Comparison of ENCODE assay signal across 11 mouse cellular contexts in genomic region chr15:99334500-99334899, GRCm38 (mm10). TPM values are rescaled to one million over a fixed set of nuclear protein-coding genes. Genes with fewer than 3 reads are reported as not detected.
DNase-seq lines count a peak whose midpoint lies in the region; ATAC-seq lines count a peak whose summit lies in the region.
"Had no signal": no experiment of that assay in that cellular context is flagged by ENCODE, and none has a peak within 500 bp of the region (broad histone marks: within the 10 kb centered on the region; RNA-seq: fewer than 3 reads in every experiment).

No protein-coding gene starts in this region.

- WGBS in hindbrain, embryonic 13.5 days = 80% methylated on average over 6 of the region's 6 CpGs
- WGBS in hindbrain, embryonic 12.5 days = 73% methylated on average over 6 of the region's 6 CpGs
- 53% methylated on average over 6 of the region's 6 CpGs for WGBS in embryonic facial prominence, embryonic 13.5 days
- 45% methylated on average over 6 of the region's 6 CpGs for WGBS in stomach, embryonic 15.5 days

- H3K4me1 ChIP-seq in hindbrain, embryonic 13.5 days (replicated peaks) = peaks cover 34% of the 10 kb centered on the region
- peaks cover 32% of the 10 kb centered on the region for H3K4me1 ChIP-seq in hindbrain, embryonic 12.5 days
- H3K4me1 ChIP-seq in megakaryocyte, embryonic 14.5 days = peaks cover 95% of the 10 kb centered on the region
- H3K4me1 ChIP-seq in embryonic facial prominence, embryonic 13.5 days = peaks cover 54% of the 10 kb centered on the region
- peaks cover 41% of the 10 kb centered on the region for H3K4me1 ChIP-seq in stomach, embryonic 15.5 days

- peak overlapping the region; percentile 81; the same call in 1 of the 2 replicates for H3K27ac ChIP-seq in hindbrain, embryonic 13.5 days
- H3K27ac ChIP-seq in hindbrain, embryonic 12.5 days = no peak overlapping the region; the same call in 1 of the 2 replicates
- H3K27ac ChIP-seq in embryonic facial prominence, embryonic 13.5 days = peak overlapping the region; percentile 98
- peak overlapping the region; percentile 93 for H3K27ac ChIP-seq in stomach, embryonic 15.5 days

- no peak overlapping the region for H3K4me3 ChIP-seq in hindbrain, embryonic 13.5 days
- no peak overlapping the region for H3K4me3 ChIP-seq in hindbrain, embryonic 12.5 days
- H3K4me3 ChIP-seq in megakaryocyte, embryonic 14.5 days (replicated peaks) = peak overlapping the region; percentile 51
- H3K4me3 ChIP-seq in embryonic facial prominence, embryonic 13.5 days = no peak overlapping the region
- H3K4me3 ChIP-seq in stomach, embryonic 15.5 days (replicated peaks) = no peak overlapping the region
- H3K4me3 ChIP-seq: liver, embryonic 13.5 days had no signal

- no peaks in the 10 kb centered on the region for H3K9me3 ChIP-seq in hindbrain, embryonic 13.5 days
- no peaks in the 10 kb centered on the region for H3K9me3 ChIP-seq in hindbrain, embryonic 12.5 days (replicated peaks)
- no peaks in the 10 kb centered on the region for H3K9me3 ChIP-seq in megakaryocyte, embryonic 14.5 days
- H3K9me3 ChIP-seq in embryonic facial prominence, embryonic 13.5 days = no peaks in the 10 kb centered on the region
- H3K9me3 ChIP-seq in stomach, embryonic 15.5 days = no peaks in the 10 kb centered on the region
- H3K9me3 ChIP-seq: liver, embryonic 13.5 days had no signal

- no peak overlapping the region for H3K4me2 ChIP-seq in hindbrain, embryonic 13.5 days
- no peak overlapping the region for H3K4me2 ChIP-seq in hindbrain, embryonic 12.5 days (replicated peaks)
- H3K4me2 ChIP-seq in embryonic facial prominence, embryonic 13.5 days = peak overlapping the region; percentile 9; the same call in 1 of the 2 replicates
- H3K4me2 ChIP-seq in stomach, embryonic 15.5 days = no peak overlapping the region
- H3K4me2 ChIP-seq: liver, embryonic 13.5 days had no signal

- H3K9ac ChIP-seq in hindbrain, embryonic 13.5 days = no peak overlapping the region
- H3K9ac ChIP-seq in hindbrain, embryonic 12.5 days = no peak overlapping the region
- H3K9ac ChIP-seq in embryonic facial prominence, embryonic 13.5 days = 0 out of 2 replicates have a peak overlapping the region, but pooled peaks have one; percentile 36
- no peak overlapping the region for H3K9ac ChIP-seq in stomach, embryonic 15.5 days

- peaks cover 1% of the 10 kb centered on the region for H3K36me3 ChIP-seq in hindbrain, embryonic 13.5 days
- H3K36me3 ChIP-seq in hindbrain, embryonic 12.5 days = no peaks in the 10 kb centered on the region; the same call in 1 of the 2 replicates
- H3K36me3 ChIP-seq in megakaryocyte, embryonic 14.5 days (replicated peaks; ENCODE audit: low read length) = peaks cover 28% of the 10 kb centered on the region
- H3K36me3 ChIP-seq in embryonic facial prominence, embryonic 13.5 days = peaks cover 27% of the 10 kb centered on the region
- H3K36me3 ChIP-seq in stomach, embryonic 15.5 days = no peaks in the 10 kb centered on the region
- H3K36me3 ChIP-seq: liver, embryonic 13.5 days had no signal

- no peak for ATAC-seq in hindbrain, embryonic 13.5 days (ENCODE audit: low FRiP score)
- ATAC-seq in hindbrain, embryonic 12.5 days (ENCODE audit: low FRiP score) = no peak
- ATAC-seq in megakaryocyte, adult 5-6 weeks (ENCODE audit: poor library complexity, severe bottlenecking) = no peak
- no peak for ATAC-seq in embryonic facial prominence, embryonic 13.5 days (ENCODE audit: insufficient number of reproducible peaks, insufficient read depth, low FRiP score, low TSS enrichment, low read depth)
- ATAC-seq in stomach, embryonic 15.5 days (ENCODE audit: insufficient read depth, low FRiP score, low read depth) = no peak

- no peaks in the 10 kb centered on the region for H3K27me3 ChIP-seq in hindbrain, embryonic 13.5 days
- no peaks in the 10 kb centered on the region for H3K27me3 ChIP-seq in hindbrain, embryonic 12.5 days
- no peaks in the 10 kb centered on the region for H3K27me3 ChIP-seq in megakaryocyte, embryonic 14.5 days (replicated peaks)
- no peaks in the 10 kb centered on the region for H3K27me3 ChIP-seq in embryonic facial prominence, embryonic 13.5 days
- H3K27me3 ChIP-seq in stomach, embryonic 15.5 days (replicated peaks) = no peaks in the 10 kb centered on the region
- H3K27me3 ChIP-seq: liver, embryonic 13.5 days had no signal

- DNase-seq in urinary bladder, adult 2 months (ENCODE audit: low spot score) = no peak
- no peak for DNase-seq in retina, postnatal 1 day
- DNase-seq: cerebellum, adult 8-10 months; liver, embryonic 13.5 days had no signal

RNA-seq across cellular contexts. Expression of gene Fmnl3, which starts 35.8 kb away (rescaled TPM):
- polyA plus RNA-seq in hindbrain, embryonic 13.5 days (2015; fragmentation: Nextera tagmentation; extraction: Ambion mirVana) = 8.2 and 8.8 TPM in 2 replicates
- polyA plus RNA-seq in hindbrain, embryonic 12.5 days (2016; fragmentation: Nextera tagmentation; extraction: Ambion mirVana) = 19.7 and 23.4 TPM in 2 replicates
- polyA plus RNA-seq in megakaryocyte, embryonic 14.5 days (2012; ENCODE audit: insufficient read depth, low replicate concordance) = 4.4 and 6.8 TPM in 2 replicates
- 7.9 and 10.1 TPM in 2 replicates for total RNA-seq in megakaryocyte, adult 5-6 weeks (2015)
- 11.4 and 16.3 TPM in 2 replicates for total RNA-seq in megakaryocyte, adult 5-6 weeks (2017)
- 29.0 and 29.5 TPM in 2 replicates for polyA plus RNA-seq in embryonic facial prominence, embryonic 13.5 days (2015; fragmentation: Nextera tagmentation; extraction: Ambion mirVana)
- polyA plus RNA-seq in stomach, embryonic 15.5 days (2015; fragmentation: Nextera tagmentation; extraction: Ambion mirVana) = 18.2 and 21.3 TPM in 2 replicates
- 8.9 and 9.9 TPM in 2 replicates for polyA plus RNA-seq in urinary bladder, adult 2 months (2012; rRNA removed)

RNA-seq across cellular contexts. Expression of gene Fam186b, which starts 38.8 kb away (rescaled TPM):
- 0.47 and 0.69 TPM in 2 replicates for polyA plus RNA-seq in hindbrain, embryonic 13.5 days (2015; fragmentation: Nextera tagmentation; extraction: Ambion mirVana)
- 0.10 and 0.22 TPM in 2 replicates for polyA plus RNA-seq in hindbrain, embryonic 12.5 days (2016; fragmentation: Nextera tagmentation; extraction: Ambion mirVana)
- polyA plus RNA-seq in megakaryocyte, embryonic 14.5 days (2012; ENCODE audit: insufficient read depth, low replicate concordance) = not detected in 2 replicates
- total RNA-seq in megakaryocyte, adult 5-6 weeks (2015) = not detected in 2 replicates
- not detected in 2 replicates for total RNA-seq in megakaryocyte, adult 5-6 weeks (2017)
- 0.12 and 0.42 TPM in 2 replicates for polyA plus RNA-seq in embryonic facial prominence, embryonic 13.5 days (2015; fragmentation: Nextera tagmentation; extraction: Ambion mirVana)
- 0.06 and 0.23 TPM in 2 replicates for polyA plus RNA-seq in stomach, embryonic 15.5 days (2015; fragmentation: Nextera tagmentation; extraction: Ambion mirVana)
- 0.04 and 0.07 TPM in 2 replicates for polyA plus RNA-seq in urinary bladder, adult 2 months (2012; rRNA removed)
- total RNA-seq: gastrocnemius, adult 8-10 months had no signal
- polyA plus RNA-seq: liver, embryonic 13.5 days had no signal

RNA-seq across cellular contexts. Expression of gene Prpf40b, which starts 39.6 kb away (rescaled TPM):
- 116 and 124 TPM in 2 replicates for polyA plus RNA-seq in hindbrain, embryonic 13.5 days (2015; fragmentation: Nextera tagmentation; extraction: Ambion mirVana)
- 82.3 and 83.3 TPM in 2 replicates for polyA plus RNA-seq in hindbrain, embryonic 12.5 days (2016; fragmentation: Nextera tagmentation; extraction: Ambion mirVana)
- polyA plus RNA-seq in megakaryocyte, embryonic 14.5 days (2012; ENCODE audit: insufficient read depth, low replicate concordance) = 14.7 and 16.8 TPM in 2 replicates
- 0.27 and 0.89 TPM in 2 replicates for total RNA-seq in megakaryocyte, adult 5-6 weeks (2015)
- 0.12 and 1.1 TPM in 2 replicates for total RNA-seq in megakaryocyte, adult 5-6 weeks (2017)
- polyA plus RNA-seq in embryonic facial prominence, embryonic 13.5 days (2015; fragmentation: Nextera tagmentation; extraction: Ambion mirVana) = 82.4 and 83.6 TPM in 2 replicates
- polyA plus RNA-seq in stomach, embryonic 15.5 days (2015; fragmentation: Nextera tagmentation; extraction: Ambion mirVana) = 42.8 and 46.3 TPM in 2 replicates
- polyA plus RNA-seq in urinary bladder, adult 2 months (2012; rRNA removed) = 67.8 and 74.1 TPM in 2 replicates

RNA-seq across cellular contexts. Expression of gene Tmbim6, which starts 58.2 kb away (rescaled TPM):
- polyA plus RNA-seq in hindbrain, embryonic 13.5 days (2015; fragmentation: Nextera tagmentation; extraction: Ambion mirVana) = 255 and 257 TPM in 2 replicates
- 271 and 274 TPM in 2 replicates for polyA plus RNA-seq in hindbrain, embryonic 12.5 days (2016; fragmentation: Nextera tagmentation; extraction: Ambion mirVana)
- 206 and 441 TPM in 2 replicates for polyA plus RNA-seq in megakaryocyte, embryonic 14.5 days (2012; ENCODE audit: insufficient read depth, low replicate concordance)
- 410 and 456 TPM in 2 replicates for total RNA-seq in megakaryocyte, adult 5-6 weeks (2015)
- 187 and 196 TPM in 2 replicates for total RNA-seq in megakaryocyte, adult 5-6 weeks (2017)
- polyA plus RNA-seq in embryonic facial prominence, embryonic 13.5 days (2015; fragmentation: Nextera tagmentation; extraction: Ambion mirVana) = 266 and 285 TPM in 2 replicates
- 425 and 426 TPM in 2 replicates for polyA plus RNA-seq in stomach, embryonic 15.5 days (2015; fragmentation: Nextera tagmentation; extraction: Ambion mirVana)
- 331 and 342 TPM in 2 replicates for polyA plus RNA-seq in urinary bladder, adult 2 months (2012; rRNA removed)
